Mouse (Mus musculus): ENCODE measurements around the gene Svep1. TPM values are rescaled to one million over a fixed set of nuclear protein-coding genes. Genes with fewer than 3 reads are reported as not detected.
A peak's percentile ranks its signal among the peaks of the same experiment; 100 is the strongest.

The Svep1 gene
- polyA plus RNA-seq, 1 experiment from 2014 or later, result 1.6 TPM

- H3K9ac ChIP-seq (ENCODE audit: low read depth, low read length), result no peak overlapping the region
- no peak for DNase-seq (ENCODE audit: low spot score)
- 39% methylated on average over 13 of the region's 13 CpGs for WGBS
- H3K4me3 ChIP-seq (ENCODE audit: low read depth, low read length), result no peak overlapping the region
- H3K9me3 ChIP-seq (ENCODE audit: control insufficient read depth, low read length), result no peaks in the 10 kb centered on the region
- no peaks in the 10 kb centered on the region for H3K27me3 ChIP-seq (replicated peaks; ENCODE audit: control insufficient read depth, insufficient read depth, low read length)
- ATAC-seq (replicated peaks; ENCODE audit: low FRiP score), result no peak
- H3K27ac ChIP-seq (ENCODE audit: low read depth, low read length), result no peak overlapping the region
- H3K4me2 ChIP-seq, result peak overlapping the region; percentile 39
- H3K4me1 ChIP-seq (replicated peaks; ENCODE audit: control insufficient read depth, insufficient read depth, low read length), result no peaks in the 10 kb centered on the region
- H3K36me3 ChIP-seq (ENCODE audit: control insufficient read depth, insufficient read depth, low read length), result no peaks in the 10 kb centered on the region
These were observed 172.0 kb downstream of the Svep1 start for GRCm38 (mm10) chr4:58034663-58035062.

GRCm38 (mm10) chr4:58032714-58033113 lies 173.9 kb downstream of the Svep1 start:
- no peaks in the 10 kb centered on the region for H3K27me3 ChIP-seq (replicated peaks; ENCODE audit: control insufficient read depth, insufficient read depth, low read length)
- H3K36me3 ChIP-seq (ENCODE audit: control insufficient read depth, insufficient read depth, low read length), result no peaks in the 10 kb centered on the region
- H3K4me1 ChIP-seq (replicated peaks; ENCODE audit: control insufficient read depth, insufficient read depth, low read length), result no peaks in the 10 kb centered on the region
- ATAC-seq (replicated peaks; ENCODE audit: low FRiP score), result no peak
- no peak overlapping the region for H3K9ac ChIP-seq (ENCODE audit: low read depth, low read length)
- no peak overlapping the region for H3K4me2 ChIP-seq
- no peak for DNase-seq (ENCODE audit: low spot score)
- WGBS, result 33% methylated on average over 1 of the region's 1 CpGs
- no peak overlapping the region for H3K4me3 ChIP-seq (ENCODE audit: low read depth, low read length)
- no peaks in the 10 kb centered on the region for H3K9me3 ChIP-seq (ENCODE audit: control insufficient read depth, low read length)
- no peak overlapping the region for H3K27ac ChIP-seq (ENCODE audit: low read depth, low read length)

GRCm38 (mm10) chr4:58009024-58009423 lies 197.6 kb downstream of the Svep1 start, which contains the start of gene Txndc8:
Txndc8 (minus strand) TSS chr4:58009124.
- ATAC-seq (replicated peaks; ENCODE audit: low FRiP score) (no peak), DNase-seq (ENCODE audit: low spot score) (no peak)
- Histone ChIP-seq H3K36me3 (ENCODE audit: control insufficient read depth, insufficient read depth, low read length) (no peaks in the 10 kb centered on the region), H3K9me3 (ENCODE audit: control insufficient read depth, low read length) (no peaks in the 10 kb centered on the region), H3K27me3 (replicated peaks; ENCODE audit: control insufficient read depth, insufficient read depth, low read length) (no peaks in the 10 kb centered on the region), H3K4me2 (no peak within 1 kb of the TSS), H3K27ac (ENCODE audit: low read depth, low read length) (no peak within 1 kb of the TSS), H3K9ac (ENCODE audit: low read depth, low read length) (no peak within 1 kb of the TSS), H3K4me1 (replicated peaks; ENCODE audit: control insufficient read depth, insufficient read depth, low read length) (no peaks in the 10 kb centered on the region), H3K4me3 (ENCODE audit: low read depth, low read length) (no peak within 1 kb of the TSS)
- 88% methylated on average over 5 of the region's 5 CpGs for WGBS

GRCm38 (mm10) chr4:58003501-58003900 lies 203.2 kb downstream of the Svep1 start:
- Histone ChIP-seq H3K27me3 (replicated peaks; ENCODE audit: control insufficient read depth, insufficient read depth, low read length) (no peaks in the 10 kb centered on the region), H3K9ac (ENCODE audit: low read depth, low read length) (no peak overlapping the region), H3K4me3 (ENCODE audit: low read depth, low read length) (no peak overlapping the region), H3K27ac (ENCODE audit: low read depth, low read length) (no peak overlapping the region), H3K4me1 (replicated peaks; ENCODE audit: control insufficient read depth, insufficient read depth, low read length) (no peaks in the 10 kb centered on the region), H3K4me2 (no peak overlapping the region), H3K9me3 (ENCODE audit: control insufficient read depth, low read length) (no peaks in the 10 kb centered on the region), H3K36me3 (ENCODE audit: control insufficient read depth, insufficient read depth, low read length) (no peaks in the 10 kb centered on the region)
- no peak for ATAC-seq (replicated peaks; ENCODE audit: low FRiP score)
- WGBS, result 61% methylated on average over 3 of the region's 3 CpGs
- no peak for DNase-seq (ENCODE audit: low spot score)

Other genes with a start within 250 kb of the Svep1 start
- not detected in 2 replicates for gene Txndc8, start 197.7 kb downstream of the Svep1 start, polyA plus RNA-seq (2014; fragmentation: Nextera tagmentation; extraction: Ambion mirVana)
- gene Musk, start 79.1 kb upstream of the Svep1 start, polyA plus RNA-seq (2014; fragmentation: Nextera tagmentation; extraction: Ambion mirVana), result 0.14 TPM in 1 of 2 replicates, not detected in the other